Mouse (Mus musculus) stomach, embryonic 14.5 days (tissue): ENCODE data around the gene Mef2a. TPM values are rescaled to one million over a fixed set of nuclear protein-coding genes. Genes with fewer than 3 reads are reported as not detected.

Source experiments
- ATAC-seq: fragments of 200-750 bp; cut with Nextera tagmentation; 2 replicates; pipeline ENCODE4 v1.8.0; 2017; ENCODE audit warnings: low read depth, moderate TSS enrichment; ENCODE audit not compliant: insufficient number of reproducible peaks, insufficient read depth, low FRiP score
- H3K27ac ChIP-seq: fragments of 300-500 bp; sonication (generic); 2 replicates; pipeline ENCODE4 v1.5.1; 2014; ENCODE audit warnings: mild to moderate bottlenecking, low read length, moderate library complexity, mixed read lengths
- H3K27me3 ChIP-seq: fragments of 300-500 bp; sonication (generic); 2 replicates; pipeline ENCODE4 v1.6.1; 2014; ENCODE audit warnings: low read length, control low read depth, mixed read lengths; ENCODE audit not compliant: control insufficient read depth, insufficient read depth
- H3K36me3 ChIP-seq: fragments of 300-500 bp; sonication (generic); 2 replicates; pipeline ENCODE4 v1.6.1; 2014; ENCODE audit warnings: mild to moderate bottlenecking, control low read depth, low read length, moderate library complexity, mixed read lengths; ENCODE audit not compliant: control insufficient read depth, insufficient read depth
- H3K4me1 ChIP-seq: fragments of 300-500 bp; sonication (generic); 2 replicates; pipeline ENCODE4 v1.6.1; 2014; ENCODE audit warnings: low read length, control low read depth, mixed read lengths; ENCODE audit not compliant: control insufficient read depth, insufficient read depth
- H3K4me2 ChIP-seq: fragments of 300-500 bp; sonication (generic); replicated peaks from 2 replicates; pipeline ENCODE4 v1.6.1; 2014; ENCODE audit warnings: low read depth, low read length, control low read depth
- H3K4me3 ChIP-seq: fragments of 300-500 bp; sonication (generic); 2 replicates; pipeline ENCODE4 v1.5.1; 2014; ENCODE audit warnings: low read depth, low read length, control low read depth
- H3K9ac ChIP-seq: fragments of 300-500 bp; sonication (generic); replicated peaks from 2 replicates; pipeline ENCODE4 v1.6.1; 2014; ENCODE audit warnings: low read depth, mild to moderate bottlenecking, control low read depth, low read length, moderate library complexity, mixed read lengths
- H3K9me3 ChIP-seq: fragments of 300-500 bp; sonication (generic); 2 replicates; pipeline ENCODE4 v1.6.1; 2016; ENCODE audit warnings: low read depth, low read length, control low read depth; ENCODE audit not compliant: control insufficient read depth
- WGBS: fragments of 180-500 bp; shearing (Covaris S2); extraction: QIAGEN DNeasy Blood & Tissue Kit; methylation state at CpG from one replicate; pipeline ENCODE4 v1.1.7; 2014; 5-methylcytosine and 5-hydroxymethylcytosine counted together
- polyA plus RNA-seq: library from polyadenylated mRNA; unstranded; fragments of >200 nt; fragmentation: Nextera tagmentation; extraction: Ambion mirVana; gene quantifications from 2 replicates; pipeline ENCODE4 v1.2.1, GENCODE M21; 2014

The Mef2a gene
- 48.0 and 49.1 TPM in 2 replicates for polyA plus RNA-seq

DNA sequence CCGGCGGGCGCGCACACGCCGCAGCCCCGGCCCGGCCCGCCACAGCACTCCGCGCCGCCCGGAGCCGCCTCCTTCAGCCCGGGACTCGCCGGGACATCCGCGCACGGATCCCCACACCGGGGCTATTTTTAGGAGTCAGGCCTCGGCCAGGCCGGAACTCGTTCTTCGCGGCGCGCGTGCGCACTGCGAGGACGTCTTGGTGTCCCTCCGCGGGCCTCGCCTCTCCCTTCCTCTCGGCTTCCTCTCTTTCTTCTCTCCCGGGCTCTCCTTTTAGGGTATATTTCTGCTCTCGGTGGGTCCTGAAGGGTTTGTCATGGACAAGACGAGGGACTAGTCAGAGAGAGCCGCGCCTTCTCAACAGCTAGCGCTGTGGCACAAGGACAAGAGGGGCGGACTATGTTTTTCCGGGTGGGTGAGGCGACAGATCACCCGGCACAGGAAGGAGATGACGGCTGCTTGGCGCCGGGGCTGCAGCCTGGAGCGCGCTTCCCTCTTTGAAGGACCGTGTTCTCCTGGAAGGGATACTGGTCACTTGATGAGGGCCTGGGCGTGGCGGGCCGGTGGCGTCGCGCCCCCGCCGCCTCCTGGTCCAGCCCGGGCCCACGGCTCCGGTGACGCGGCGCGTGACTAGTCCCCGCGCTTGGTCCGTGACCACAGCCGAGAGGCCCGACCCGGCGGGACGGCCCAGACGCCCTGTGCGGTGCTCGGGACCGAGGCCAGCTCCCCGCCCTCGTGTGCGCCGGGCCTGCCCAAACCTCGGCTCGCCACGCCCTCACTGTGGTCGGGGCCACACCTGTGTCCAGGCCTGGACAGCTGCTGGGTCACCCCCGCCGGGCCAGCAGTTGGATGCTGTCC is at the start of gene Mef2a:
Mef2a (minus strand) TSS at position 130 of the 855 bp plus-strand sequence.
- WGBS, result under 1% methylated on average over 75 of the region's 89 CpGs
- Histone ChIP-seq H3K4me2 (peak within 1 kb of the TSS; percentile 95), H3K27me3 (no peaks in the 10 kb centered on the region), H3K9me3 (no peaks in the 10 kb centered on the region), H3K9ac (peak within 1 kb of the TSS; percentile 97), H3K27ac (peak within 1 kb of the TSS; percentile 99), H3K4me3 (peak within 1 kb of the TSS; percentile 90), H3K36me3 (no peaks in the 10 kb centered on the region), H3K4me1 (peaks cover 9% of the 10 kb centered on the region; the same call in 1 of the 2 replicates)
- peak; percentile 90 for ATAC-seq

DNA sequence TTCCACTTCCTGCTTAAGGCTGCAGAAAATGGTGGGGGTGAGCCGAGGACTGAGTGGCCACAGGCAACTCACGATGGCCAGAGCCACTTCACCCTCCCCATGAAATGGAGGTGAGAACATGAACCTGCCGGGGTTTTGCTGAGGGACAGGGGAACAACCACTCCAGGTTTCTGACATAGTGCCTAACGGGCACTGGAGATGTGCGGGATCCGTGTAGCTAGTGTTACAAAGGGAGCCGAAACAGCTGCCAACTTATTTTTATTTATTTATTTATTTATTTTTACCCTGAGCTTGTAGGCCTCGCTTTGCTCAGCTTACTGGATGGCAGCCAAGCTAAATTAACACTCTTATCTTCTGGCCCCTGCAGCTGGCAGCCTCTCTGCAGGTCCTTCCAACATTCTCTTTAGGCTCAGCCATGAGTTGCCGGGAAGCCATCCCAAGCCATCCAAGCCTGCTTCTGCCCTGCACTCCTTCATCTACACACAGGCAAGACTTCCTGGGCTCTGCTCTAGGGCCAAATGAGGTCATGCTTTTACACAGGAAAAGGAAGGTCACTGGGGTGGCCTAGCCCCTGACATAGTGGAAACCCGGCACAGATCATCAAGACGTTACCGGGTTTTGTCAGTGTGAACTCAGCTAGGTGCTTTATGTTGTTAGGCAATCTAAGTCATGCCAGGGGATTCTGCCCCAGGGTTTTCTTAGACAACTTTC is 49.0 kb upstream of the Mef2a start:
- H3K9ac ChIP-seq, result no peak overlapping the region
- H3K27ac ChIP-seq, result no peak overlapping the region
- no peaks in the 10 kb centered on the region for H3K9me3 ChIP-seq
- no peak overlapping the region for H3K4me3 ChIP-seq
- no peak for ATAC-seq
- H3K4me2 ChIP-seq, result no peak overlapping the region
- H3K27me3 ChIP-seq, result no peaks in the 10 kb centered on the region
- no peaks in the 10 kb centered on the region for H3K4me1 ChIP-seq
- H3K36me3 ChIP-seq, result no peaks in the 10 kb centered on the region
- 53% methylated on average over 12 of the region's 12 CpGs for WGBS

DNA sequence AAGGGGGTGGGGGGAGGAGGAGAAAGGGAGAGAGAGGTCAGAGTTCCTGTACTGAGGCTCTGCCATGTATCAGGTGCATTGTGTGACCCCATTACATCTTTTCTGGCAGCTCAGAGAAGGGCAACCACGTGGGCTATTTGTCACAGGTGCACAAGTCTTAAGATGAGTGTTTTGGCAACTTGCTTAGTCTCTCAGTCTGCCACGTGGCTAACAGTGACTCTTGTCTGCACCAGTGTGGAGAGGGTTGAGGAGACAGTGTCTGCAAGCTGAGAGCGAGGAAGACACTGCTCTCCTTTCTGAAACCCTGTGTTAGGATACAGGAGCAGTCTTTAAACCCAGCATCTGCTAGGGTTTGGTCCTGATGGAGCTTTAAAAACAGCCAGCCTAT is 48.4 kb upstream of the Mef2a start:
- ATAC-seq, result no peak
- WGBS, result 31% methylated on average over 3 of the region's 3 CpGs

DNA sequence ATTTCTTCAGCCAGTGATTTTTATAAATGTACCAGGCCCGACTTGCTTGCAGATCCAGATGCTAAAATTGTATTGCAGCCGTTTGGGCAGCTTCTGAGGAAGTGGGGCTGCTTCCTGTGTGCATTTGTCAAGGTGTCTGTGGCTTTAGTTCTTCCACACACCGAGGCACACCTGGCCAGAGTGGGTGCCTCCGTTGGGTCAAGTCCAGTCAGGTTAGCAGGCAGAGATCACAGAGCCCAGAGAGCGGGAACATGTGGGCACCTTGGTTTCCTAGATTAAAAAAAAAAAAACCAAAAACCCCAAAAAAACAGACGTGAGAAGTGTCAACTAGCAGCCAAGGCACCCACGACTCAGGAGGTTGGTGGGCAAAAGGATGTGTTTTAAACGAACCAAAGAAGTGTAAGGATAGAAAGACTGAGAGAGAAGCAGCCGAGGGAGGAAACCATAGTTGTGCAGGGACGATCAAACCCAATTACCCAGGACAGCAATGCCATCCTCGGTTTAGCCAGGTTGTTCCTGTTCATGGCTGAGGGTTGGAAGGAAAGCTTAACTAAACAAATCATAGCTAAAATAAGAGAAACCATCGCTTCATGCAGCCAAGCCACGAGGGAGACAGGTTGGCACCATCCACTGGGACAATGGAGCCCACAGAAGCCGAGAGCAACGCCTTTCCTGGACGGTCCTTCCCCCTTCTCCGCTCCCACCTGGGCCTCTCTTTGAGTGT is 47.1 kb upstream of the Mef2a start:
- H3K9ac ChIP-seq, result no peak overlapping the region
- ATAC-seq, result no peak
- H3K36me3 ChIP-seq, result no peaks in the 10 kb centered on the region
- no peaks in the 10 kb centered on the region for H3K4me1 ChIP-seq
- 75% methylated on average over 17 of the region's 17 CpGs for WGBS
- H3K27ac ChIP-seq, result no peak overlapping the region
- H3K27me3 ChIP-seq, result no peaks in the 10 kb centered on the region
- H3K4me2 ChIP-seq, result no peak overlapping the region
- H3K9me3 ChIP-seq, result no peaks in the 10 kb centered on the region
- H3K4me3 ChIP-seq, result no peak overlapping the region

More for the DNA sequence above, 48.4 kb upstream of the Mef2a start:
- Histone ChIP-seq H3K9ac (no peak overlapping the region), H3K36me3 (no peaks in the 10 kb centered on the region), H3K9me3 (no peaks in the 10 kb centered on the region), H3K4me1 (no peaks in the 10 kb centered on the region), H3K27ac (no peak overlapping the region), H3K4me2 (no peak overlapping the region), H3K4me3 (no peak overlapping the region), H3K27me3 (no peaks in the 10 kb centered on the region)

DNA sequence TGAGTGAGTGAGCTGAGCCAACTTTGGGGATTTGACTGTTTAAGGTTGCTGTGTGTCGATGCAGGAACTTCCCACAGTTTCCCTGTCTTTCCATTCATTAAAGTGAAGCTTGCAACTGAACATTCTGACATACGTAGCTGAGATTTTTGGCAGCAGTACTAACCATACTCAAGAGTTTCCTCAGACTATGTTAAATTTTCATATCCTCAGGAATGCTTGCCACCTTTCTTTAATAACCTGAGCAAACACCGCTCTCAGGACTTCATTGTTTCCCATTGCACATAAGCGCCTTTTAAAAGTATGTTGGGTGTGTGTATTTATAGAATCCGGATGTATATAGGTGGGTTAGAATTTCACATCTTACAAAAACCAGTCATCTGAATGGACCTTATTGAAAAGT is 45.5 kb upstream of the Mef2a start:
- Histone ChIP-seq H3K36me3 (no peaks in the 10 kb centered on the region), H3K4me1 (no peaks in the 10 kb centered on the region), H3K4me2 (no peak overlapping the region), H3K27ac (no peak overlapping the region), H3K9ac (no peak overlapping the region), H3K4me3 (no peak overlapping the region), H3K9me3 (no peaks in the 10 kb centered on the region), H3K27me3 (no peaks in the 10 kb centered on the region)
- no peak for ATAC-seq
- 86% methylated on average over 5 of the region's 5 CpGs for WGBS

DNA sequence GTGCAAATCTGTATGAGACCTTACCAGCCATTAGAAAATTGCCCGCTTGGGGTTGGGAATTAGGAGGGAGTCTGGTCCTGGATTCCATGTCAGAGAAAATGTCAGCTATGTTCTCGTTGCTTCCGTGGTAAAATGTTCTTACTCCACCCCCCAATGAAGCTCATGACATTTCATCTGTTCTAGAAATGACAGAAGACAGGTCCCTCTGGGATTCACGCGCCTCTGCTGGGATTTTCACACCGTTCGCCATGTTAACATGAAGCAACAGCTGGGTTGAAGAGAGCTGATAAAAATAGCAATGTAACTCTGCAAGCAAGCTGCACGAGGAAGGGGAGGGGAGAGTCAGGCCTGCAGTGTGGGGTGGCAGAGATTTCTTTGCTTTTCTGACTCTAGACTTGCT is 42.1 kb upstream of the Mef2a start:
- Histone ChIP-seq H3K4me2 (no peak overlapping the region), H3K9me3 (no peaks in the 10 kb centered on the region), H3K36me3 (no peaks in the 10 kb centered on the region), H3K4me1 (no peaks in the 10 kb centered on the region), H3K9ac (no peak overlapping the region), H3K27me3 (no peaks in the 10 kb centered on the region), H3K27ac (no peak overlapping the region), H3K4me3 (no peak overlapping the region)
- 59% methylated on average over 8 of the region's 8 CpGs for WGBS
- ATAC-seq, result no peak

DNA sequence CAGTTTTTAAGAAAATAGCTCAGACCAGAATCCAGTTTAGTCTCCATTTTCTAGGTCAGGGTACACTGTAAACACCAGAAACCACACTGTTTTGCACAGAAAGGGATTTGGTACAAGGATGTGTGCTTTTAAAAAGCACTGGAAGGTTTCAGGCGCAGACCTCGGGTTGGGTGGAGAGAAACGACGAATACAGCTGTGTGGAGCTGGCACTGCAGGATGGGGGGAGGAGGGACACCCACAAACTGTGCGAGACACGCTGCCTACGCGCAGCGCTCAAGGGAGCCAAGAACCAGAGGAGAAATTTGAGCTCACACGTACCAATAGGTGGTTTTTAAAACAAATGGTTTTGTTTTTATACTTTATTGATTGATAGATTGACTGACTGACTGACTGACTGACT is 40.0 kb upstream of the Mef2a start:
- Histone ChIP-seq H3K4me3 (no peak overlapping the region), H3K27ac (no peak overlapping the region), H3K4me1 (no peaks in the 10 kb centered on the region), H3K9me3 (no peaks in the 10 kb centered on the region), H3K9ac (no peak overlapping the region), H3K36me3 (no peaks in the 10 kb centered on the region), H3K4me2 (no peak overlapping the region), H3K27me3 (no peaks in the 10 kb centered on the region)
- ATAC-seq, result no peak
- WGBS, result 81% methylated on average over 10 of the region's 10 CpGs

DNA sequence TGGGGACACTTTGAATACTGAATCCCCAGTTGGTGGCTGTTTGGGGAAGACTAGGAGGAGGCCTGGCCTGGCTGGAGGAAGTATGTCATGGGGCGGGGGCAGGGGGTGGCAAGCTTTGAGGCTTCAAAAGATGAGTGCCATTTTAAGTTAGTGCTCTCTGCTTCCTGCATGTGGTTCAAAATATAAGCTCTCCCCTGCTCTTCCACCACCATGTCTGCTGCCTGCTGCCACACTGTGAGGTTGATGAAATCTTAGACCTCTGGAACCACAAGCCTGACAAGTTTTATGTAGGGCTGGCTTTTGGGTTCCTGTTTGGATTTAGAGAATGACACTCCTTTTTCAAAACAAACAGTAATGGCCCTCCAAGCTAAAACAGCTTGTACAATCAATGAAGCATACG is 34.4 kb upstream of the Mef2a start:
- Histone ChIP-seq H3K36me3 (no peaks in the 10 kb centered on the region), H3K27ac (no peak overlapping the region), H3K9me3 (no peaks in the 10 kb centered on the region), H3K4me2 (no peak overlapping the region), H3K4me3 (no peak overlapping the region), H3K9ac (no peak overlapping the region), H3K27me3 (no peaks in the 10 kb centered on the region), H3K4me1 (no peaks in the 10 kb centered on the region)
- ATAC-seq, result no peak
- WGBS, result 77% methylated on average over 2 of the region's 2 CpGs
